Mouse (Mus musculus) embryonic facial prominence, embryonic 14.5 days (tissue): Measurements from ENCODE around the gene Cacfd1. TPM values are rescaled to one million over a fixed set of nuclear protein-coding genes. Genes with fewer than 3 reads are reported as not detected.

Source experiments
- ATAC-seq: fragments of 200-750 bp; cut with Nextera tagmentation; 2 replicates; pipeline ENCODE4 v1.8.0; 2017; ENCODE audit warnings: low read depth, moderate number of reproducible peaks, moderate TSS enrichment
- DNase-seq: peaks from one replicate; pipeline ENCODE4 v3.0.0-alpha.2; 2015; ENCODE audit warnings: low spot score
- H3K27ac ChIP-seq: fragments of 300-500 bp; sonication (generic); replicated peaks from 2 replicates; pipeline ENCODE4 v1.5.1; 2014; ENCODE audit warnings: low read depth, mild to moderate bottlenecking, low read length, moderate library complexity
- H3K27me3 ChIP-seq: fragments of 300-500 bp; sonication (generic); replicated peaks from 2 replicates; pipeline ENCODE4 v1.6.1; 2014; ENCODE audit warnings: low read length; ENCODE audit not compliant: control insufficient read depth, insufficient read depth
- H3K36me3 ChIP-seq: fragments of 300-500 bp; sonication (generic); 2 replicates; pipeline ENCODE4 v1.6.1; 2014; ENCODE audit warnings: low read length, mixed read lengths; ENCODE audit not compliant: control insufficient read depth, insufficient read depth
- H3K4me1 ChIP-seq: fragments of 300-500 bp; sonication (generic); 2 replicates; pipeline ENCODE4 v1.6.1; 2014; ENCODE audit warnings: antibody characterized with exemption, low read length; ENCODE audit not compliant: control insufficient read depth, insufficient read depth
- H3K4me2 ChIP-seq: fragments of 300-500 bp; sonication (generic); 2 replicates; pipeline ENCODE4 v1.6.1; 2014; ENCODE audit warnings: low read depth, mild to moderate bottlenecking, low read length, moderate library complexity, mixed read lengths
- H3K4me3 ChIP-seq: fragments of 300-500 bp; sonication (generic); 2 replicates; pipeline ENCODE4 v1.5.1; 2014; ENCODE audit warnings: low read depth, mild to moderate bottlenecking, low read length
- H3K9ac ChIP-seq: fragments of 300-500 bp; sonication (generic); 2 replicates; pipeline ENCODE4 v1.6.1; 2014; ENCODE audit warnings: low read depth, mild to moderate bottlenecking, low read length, moderate library complexity, mixed read lengths
- H3K9me3 ChIP-seq: fragments of 300-500 bp; sonication (generic); 2 replicates; pipeline ENCODE4 v1.6.1; 2016; ENCODE audit warnings: low read length; ENCODE audit not compliant: control insufficient read depth
- WGBS: fragments of 180-500 bp; shearing (Covaris S2); extraction: QIAGEN DNeasy Blood & Tissue Kit; methylation state at CpG from one replicate; pipeline ENCODE4 v1.1.7; 2014; 5-methylcytosine and 5-hydroxymethylcytosine counted together
- polyA plus RNA-seq: library from polyadenylated mRNA; unstranded; fragments of >200 nt; fragmentation: Nextera tagmentation; extraction: Ambion mirVana; gene quantifications from 2 replicates; pipeline ENCODE4 v1.2.1, GENCODE M21; 2014

Cacfd1 gene
- polyA plus RNA-seq, 1 experiment from 2014 or later, result 57.6 TPM

DNA sequence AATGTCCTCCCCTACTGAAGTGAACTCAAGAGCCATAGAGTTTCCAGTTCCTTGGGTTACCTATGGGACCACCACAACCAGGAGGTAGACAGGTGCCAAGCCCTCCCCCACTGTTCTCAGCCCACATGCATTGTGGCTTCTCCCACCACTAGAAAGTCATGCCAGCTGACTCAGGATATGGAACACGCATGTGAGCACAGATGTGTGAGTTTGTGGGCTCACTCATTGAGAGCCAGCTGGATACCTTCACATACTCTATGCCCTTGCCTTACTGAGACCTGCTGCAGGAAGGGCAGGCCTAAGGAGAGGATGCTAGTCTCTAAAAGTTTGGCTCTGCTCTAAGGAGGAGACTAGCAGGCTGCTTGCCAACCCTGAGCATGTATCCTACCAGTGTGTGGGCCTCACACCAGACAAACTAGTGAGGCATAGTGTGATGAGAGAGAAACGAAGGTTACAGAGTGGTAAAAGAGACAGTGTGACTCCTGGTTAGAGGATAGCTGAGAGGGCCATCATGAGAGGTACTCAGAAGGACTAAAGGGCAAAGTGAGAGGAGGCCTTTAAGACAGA, 60.6 kb downstream of the Cacfd1 start:
- 80% methylated on average over 2 of the region's 2 CpGs for WGBS
- peak overlapping the region; percentile 13; the same call in 1 of the 2 replicates for H3K4me3 ChIP-seq

More for the DNA sequence above, 60.6 kb downstream of the Cacfd1 start:
- Histone ChIP-seq H3K27me3 (no peaks in the 10 kb centered on the region), H3K4me1 (peaks cover 11% of the 10 kb centered on the region; the same call in 1 of the 2 replicates), H3K9me3 (no peaks in the 10 kb centered on the region), H3K4me2 (no peak overlapping the region), H3K36me3 (no peaks in the 10 kb centered on the region), H3K27ac (no peak overlapping the region), H3K9ac (no peak overlapping the region)
- no peak for DNase-seq
- ATAC-seq, result no peak

Other genes with a start within 250 kb of the Cacfd1 start
- not detected in 2 replicates for gene Abo, start 144.9 kb upstream of the Cacfd1 start, polyA plus RNA-seq
- gene Surf6, start 107.0 kb upstream of the Cacfd1 start, polyA plus RNA-seq, result 14.4 and 15.4 TPM in 2 replicates
- gene Med22, start 99.2 kb upstream of the Cacfd1 start, polyA plus RNA-seq, result 30.6 and 36.3 TPM in 2 replicates
- gene Rpl7a, start 99.2 kb upstream of the Cacfd1 start, polyA plus RNA-seq, result 667 and 701 TPM in 2 replicates
- gene Surf2, start 93.6 kb upstream of the Cacfd1 start, polyA plus RNA-seq, result 31.2 and 34.3 TPM in 2 replicates
- 42.9 and 50.8 TPM in 2 replicates for gene Surf1, start 93.4 kb upstream of the Cacfd1 start, polyA plus RNA-seq
- gene Surf4, start 76.0 kb upstream of the Cacfd1 start, polyA plus RNA-seq, result 272 and 273 TPM in 2 replicates
- gene Stkld1, start 75.9 kb upstream of the Cacfd1 start, polyA plus RNA-seq, result 0.07 and 0.16 TPM in 2 replicates
- gene Rexo4, start 45.5 kb upstream of the Cacfd1 start, polyA plus RNA-seq, result 39.5 and 40.8 TPM in 2 replicates
- gene Adamts13, start 36.5 kb upstream of the Cacfd1 start, polyA plus RNA-seq, result not detected in 2 replicates
- gene Slc2a6, start 18.1 kb downstream of the Cacfd1 start, polyA plus RNA-seq, result 0.63 and 1.4 TPM in 2 replicates
- 90.3 and 111 TPM in 2 replicates for gene Mymk, start 62.3 kb downstream of the Cacfd1 start, polyA plus RNA-seq
- 4.6 and 8.0 TPM in 2 replicates for gene Adamtsl2, start 69.5 kb downstream of the Cacfd1 start, polyA plus RNA-seq
- gene Fam163b, start 132.6 kb downstream of the Cacfd1 start, polyA plus RNA-seq, result 0.31 and 0.35 TPM in 2 replicates
- gene Dbh, start 155.3 kb downstream of the Cacfd1 start, polyA plus RNA-seq, result 2.1 and 3.9 TPM in 2 replicates
- gene Sardh, start 238.4 kb downstream of the Cacfd1 start, polyA plus RNA-seq, result 10.2 and 10.7 TPM in 2 replicates